Mouse (Mus musculus) ES-E14 (cell line): ENCODE measurements around the gene Rpl18a. TPM values are rescaled to one million over a fixed set of nuclear protein-coding genes. Genes with fewer than 3 reads are reported as not detected.

ENCODE experiments used
- DNase-seq: peaks from one replicate; pipeline ENCODE4 v3.0.0-alpha.2; 2013; ENCODE audit warnings: low read depth, low spot score
- H3K27ac ChIP-seq: 2 replicates; pipeline ENCODE4 v1.5.1; 2012; ENCODE audit warnings: low read depth, mild to moderate bottlenecking, low read length, moderate library complexity, mixed read lengths; ENCODE audit not compliant: poor library complexity, insufficient read depth, severe bottlenecking
- H3K36me3 ChIP-seq: 2 replicates; pipeline ENCODE4 v1.6.1; 2012; ENCODE audit warnings: mild to moderate bottlenecking, low read length, moderate library complexity, mixed read lengths; ENCODE audit not compliant: control insufficient read depth, poor library complexity, insufficient read depth, severe bottlenecking
- H3K4me1 ChIP-seq, 2 experiments: fragments of 150-350 bp in 1 of 2; sonication (generic) in 1 of 2; 2 replicates each; pipeline ENCODE4 v1.6.1; 2012; ENCODE audit warnings: low read length in 2 of 2, mild to moderate bottlenecking in 1 of 2, mixed read lengths in 1 of 2; ENCODE audit not compliant: control insufficient read depth in 2 of 2, insufficient read depth in 2 of 2, poor library complexity in 1 of 2
- H3K4me3 ChIP-seq, 2 experiments: fragments of 150-350 bp in 1 of 2; sonication (generic) in 1 of 2; 2 replicates each; pipeline ENCODE4 v1.5.1; 2012; ENCODE audit warnings: low read length in 2 of 2, low read depth in 1 of 2, mild to moderate bottlenecking in 1 of 2, mixed read lengths in 1 of 2; ENCODE audit not compliant: insufficient read depth in 1 of 2, poor library complexity in 1 of 2, severe bottlenecking in 1 of 2
- H3K9ac ChIP-seq: 2 replicates; pipeline ENCODE4 v1.6.1; 2012; ENCODE audit warnings: low read depth, mild to moderate bottlenecking, low read length, mixed read lengths; ENCODE audit not compliant: poor library complexity, insufficient read depth, severe bottlenecking
- H3K9me3 ChIP-seq: fragments of 150-350 bp; sonication (generic); 2 replicates; pipeline ENCODE4 v1.6.1; 2012; ENCODE audit warnings: low read depth, mild to moderate bottlenecking, low read length; ENCODE audit not compliant: control insufficient read depth, insufficient read depth
- CHD2 ChIP-seq: IDR thresholded peaks from 2 replicates; pipeline ENCODE4 v1.6.1; 2014; ENCODE audit warnings: mild to moderate bottlenecking, low read depth, low read length, inconsistent platforms
- HCFC1 ChIP-seq: IDR thresholded peaks from 2 replicates; pipeline ENCODE4 v1.6.1; 2012; ENCODE audit warnings: low read length, inconsistent platforms, borderline replicate concordance; ENCODE audit not compliant: insufficient read depth
- MAFK ChIP-seq: IDR thresholded peaks from 2 replicates; pipeline ENCODE4 v1.6.1; 2014; ENCODE audit warnings: mild to moderate bottlenecking, low read depth, low read length, inconsistent platforms; ENCODE audit not compliant: insufficient read depth
- ZC3H11A ChIP-seq: IDR thresholded peaks from 2 replicates; pipeline ENCODE4 v1.6.1; 2012; ENCODE audit warnings: low read depth, mild to moderate bottlenecking, inconsistent platforms, low read length, borderline replicate concordance
- ZNF384 ChIP-seq: IDR thresholded peaks from 2 replicates; pipeline ENCODE4 v1.6.1; 2012; ENCODE audit warnings: low read depth, low read length, inconsistent platforms
- in situ Hi-C, 2 experiments: fragments of 600-800 bp; cut with MboI; formaldehyde crosslinking; loops; one replicate each; pipeline ENCODE4 v1.15.1; 2025; ENCODE audit warnings: low sequenced_read_pairs in 2 of 2, inconsistent platforms in 1 of 2; ENCODE audit not compliant: unreplicated experiment in 2 of 2
- total RNA-seq: library from RNA; depleted of rRNA; stranded (reverse); fragments of 300-350 nt; gene quantifications from 2 replicates; pipeline ENCODE4 v1.2.3, GENCODE M21; 2012

Rpl18a gene
- total RNA-seq, 1 experiment: 2,806 TPM

- Histone ChIP-seq H3K36me3 (no peaks in the 10 kb centered on the region), H3K4me3 (no peak overlapping the region), H3K9me3 (no peaks in the 10 kb centered on the region), H3K4me1 (peaks cover 4 to 29% of the 10 kb centered on the region in 2 experiments), H3K27ac (no peak overlapping the region), H3K9ac (no peak overlapping the region)
- TF ChIP-seq ZC3H11A (no peak), MAFK (no peak), CHD2 (no peak), HCFC1 (no peak), ZNF384 (no peak)
- in situ Hi-C loops: no loop called here
- no peak for DNase-seq
Measured at GRCm38 (mm10) chr8:70884186-70884585, 13.0 kb downstream of the Rpl18a start.

- H3K4me3 ChIP-seq: peak overlapping the region in 1 of 2 experiments; percentile 27; a peak in 1 of 4 replicates
- TF ChIP-seq HCFC1 (no peak), ZC3H11A (no peak)
- in situ Hi-C loops: no loop called here
- no peaks in the 10 kb centered on the region for H3K36me3 ChIP-seq
- peaks cover 0 to 28% of the 10 kb centered on the region in 2 experiments; a peak in 2 of 4 replicates for H3K4me1 ChIP-seq
- H3K9ac ChIP-seq: peak overlapping the region; percentile 4; the same call in 1 of the 2 replicates
- 0 out of 2 replicates have a peak overlapping the region, but pooled peaks have one; percentile 12 for H3K27ac ChIP-seq
- H3K9me3 ChIP-seq: no peaks in the 10 kb centered on the region
- DNase-seq: no peak
Measured at GRCm38 (mm10) chr8:70880546-70880945, 16.7 kb downstream of the Rpl18a start.

GRCm38 (mm10) chr8:70880126-70880525 lies 17.1 kb downstream of the Rpl18a start:
- Histone ChIP-seq H3K27ac (no peak overlapping the region), H3K4me1 (peaks cover 0 to 25% of the 10 kb centered on the region in 2 experiments; a peak in 2 of 4 replicates), H3K36me3 (no peaks in the 10 kb centered on the region), H3K9ac (peak overlapping the region; percentile 4; the same call in 1 of the 2 replicates), H3K9me3 (no peaks in the 10 kb centered on the region), H3K4me3 (peak overlapping the region in 1 of 2 experiments; percentile 27; a peak in 1 of 4 replicates)
- in situ Hi-C loops: no loop called here
- TF ChIP-seq ZNF384: no peak
- TF ChIP-seq MAFK: 0 out of 2 replicates have a peak, but pooled peaks have one; percentile 52
- DNase-seq: no peak

- Histone ChIP-seq H3K4me1 (peaks cover 0 to 25% of the 10 kb centered on the region in 2 experiments; a peak in 2 of 4 replicates), H3K4me3 (no peak overlapping the region), H3K27ac (no peak overlapping the region), H3K9ac (no peak overlapping the region), H3K36me3 (no peaks in the 10 kb centered on the region), H3K9me3 (no peaks in the 10 kb centered on the region)
- in situ Hi-C loops: no loop called here
- DNase-seq: no peak
- TF ChIP-seq ZNF384: no peak
- no peak for TF ChIP-seq MAFK
- TF ChIP-seq ZC3H11A: no peak
- TF ChIP-seq CHD2: no peak
- no peak for TF ChIP-seq HCFC1
Measured at GRCm38 (mm10) chr8:70879500-70879899, 17.7 kb downstream of the Rpl18a start.

GRCm38 (mm10) chr8:70878178-70878577 lies 19.0 kb downstream of the Rpl18a start:
- Histone ChIP-seq H3K4me3 (no peak overlapping the region), H3K4me1 (peaks cover 2 to 22% of the 10 kb centered on the region in 2 experiments; a peak in 3 of 4 replicates), H3K9ac (no peak overlapping the region), H3K27ac (no peak overlapping the region), H3K9me3 (no peaks in the 10 kb centered on the region), H3K36me3 (no peaks in the 10 kb centered on the region)
- TF ChIP-seq CHD2 (no peak), ZNF384 (no peak), MAFK (no peak), HCFC1 (no peak), ZC3H11A (no peak)
- in situ Hi-C loops: no loop called here
- DNase-seq: no peak
